Mouse (Mus musculus) 416B (cell line): ENCODE measurements around the gene Tacc3.

Experiments used
- DNase-seq: peaks from one replicate; pipeline ENCODE4 v3.0.0; 2011; ENCODE audit warnings: low read depth

The Tacc3 gene

GRCm38 (mm10) chr5:33657787-33658663 is at the start of gene Tacc3, which contains the start of gene Tmem129:
Gene Tacc3, plus strand, starts transcription at chr5:33658128.
Gene Tmem129, minus strand, starts transcription at chr5:33658416.
- peak; percentile 98 for DNase-seq

- DNase-seq, result no peak
Observed at GRCm38 (mm10) chr5:33609226-33609625, 48.7 kb upstream of the Tacc3 start.

GRCm38 (mm10) chr5:33611795-33612194 is 46.1 kb upstream of the Tacc3 start:
- DNase-seq, result no peak

GRCm38 (mm10) chr5:33614391-33614790 is 43.5 kb upstream of the Tacc3 start:
- DNase-seq, result no peak

GRCm38 (mm10) chr5:33622671-33623070 is 35.3 kb upstream of the Tacc3 start:
- DNase-seq, result no peak

GRCm38 (mm10) chr5:33623766-33624165 is 34.2 kb upstream of the Tacc3 start:
- DNase-seq, result no peak

- DNase-seq, result peak; percentile 84
Observed at GRCm38 (mm10) chr5:33627968-33628367, 30.0 kb upstream of the Tacc3 start.

- peak; percentile 79 for DNase-seq
Observed at GRCm38 (mm10) chr5:33628820-33629300, 29.1 kb upstream of the Tacc3 start.

GRCm38 (mm10) chr5:33629301-33629987 is 28.5 kb upstream of the Tacc3 start, which contains the start of the genes Fam53a and Gm9903:
Gene Fam53a, minus strand, starts transcription at chr5:33629635.
Gene Gm9903, plus strand, starts transcription at chr5:33629925.
- peak; percentile 97 for DNase-seq

GRCm38 (mm10) chr5:33630061-33630460 is 27.9 kb upstream of the Tacc3 start:
- peak; percentile 70 for DNase-seq

GRCm38 (mm10) chr5:33630615-33631014 is 27.3 kb upstream of the Tacc3 start:
- DNase-seq, result peak; percentile 51

- DNase-seq, result no peak
Observed at GRCm38 (mm10) chr5:33632526-33632925, 25.4 kb upstream of the Tacc3 start.

GRCm38 (mm10) chr5:33635361-33635760 is 22.6 kb upstream of the Tacc3 start:
- no peak for DNase-seq

- DNase-seq, result no peak
Observed at GRCm38 (mm10) chr5:33637606-33638350, 20.1 kb upstream of the Tacc3 start.

- no peak for DNase-seq
Observed at GRCm38 (mm10) chr5:33638826-33639225, 19.1 kb upstream of the Tacc3 start.

GRCm38 (mm10) chr5:33640652-33641051 is 17.3 kb upstream of the Tacc3 start:
- peak; percentile 69 for DNase-seq

GRCm38 (mm10) chr5:33651017-33651416 is 6.9 kb upstream of the Tacc3 start:
- DNase-seq, result no peak

- no peak for DNase-seq
Observed at GRCm38 (mm10) chr5:33651541-33651920, 6.4 kb upstream of the Tacc3 start.

- peak; percentile 98 for DNase-seq
Observed at GRCm38 (mm10) chr5:33651921-33652782, 5.8 kb upstream of the Tacc3 start, which contains the start of gene Slbp. Gene Slbp, minus strand, starts transcription at chr5:33652574.

- DNase-seq, result no peak
Observed at GRCm38 (mm10) chr5:33652783-33653173, 5.2 kb upstream of the Tacc3 start.

- DNase-seq, result no peak
Observed at GRCm38 (mm10) chr5:33654424-33654823, 3.5 kb upstream of the Tacc3 start.
